Mouse (Mus musculus) mesoderm, embryonic 11.5 days (tissue): ENCODE results near the gene Ino80d.

Experiments used
- DNase-seq: peaks from one replicate; pipeline ENCODE4 v3.0.0-alpha.2; 2012; ENCODE audit warnings: low read depth, low spot score

The Ino80d gene

GRCm38 (mm10) chr1:63107614-63108327, 6.7 kb downstream of the Ino80d start:
- DNase-seq = no peak

- DNase-seq = no peak
Observed at GRCm38 (mm10) chr1:63102758-63103451, 11.6 kb downstream of the Ino80d start.

DNA sequence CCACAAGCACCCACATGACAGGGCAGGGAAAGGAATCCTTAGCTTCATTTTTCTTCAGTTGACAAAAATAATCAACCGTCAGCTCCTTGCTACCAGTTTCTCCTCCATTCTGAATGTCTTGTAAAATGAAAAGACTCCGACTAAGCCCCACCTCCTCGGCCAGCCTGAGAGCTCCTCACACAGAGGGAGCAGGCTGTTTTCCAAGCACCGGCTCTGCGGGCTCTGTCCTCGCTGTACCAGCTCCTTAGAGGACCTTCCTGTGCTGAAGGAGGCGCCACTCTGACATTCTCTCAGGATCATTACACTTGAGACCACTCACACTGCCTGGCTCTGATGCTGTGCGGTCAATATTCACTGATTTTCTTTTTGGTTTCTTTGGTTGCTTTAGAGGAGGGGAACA, 14.3 kb downstream of the Ino80d start:
- DNase-seq = no peak

GRCm38 (mm10) chr1:63098831-63099230, 15.6 kb downstream of the Ino80d start:
- DNase-seq = no peak

- DNase-seq = no peak
Observed at GRCm38 (mm10) chr1:63096071-63096470, 18.4 kb downstream of the Ino80d start.

DNA sequence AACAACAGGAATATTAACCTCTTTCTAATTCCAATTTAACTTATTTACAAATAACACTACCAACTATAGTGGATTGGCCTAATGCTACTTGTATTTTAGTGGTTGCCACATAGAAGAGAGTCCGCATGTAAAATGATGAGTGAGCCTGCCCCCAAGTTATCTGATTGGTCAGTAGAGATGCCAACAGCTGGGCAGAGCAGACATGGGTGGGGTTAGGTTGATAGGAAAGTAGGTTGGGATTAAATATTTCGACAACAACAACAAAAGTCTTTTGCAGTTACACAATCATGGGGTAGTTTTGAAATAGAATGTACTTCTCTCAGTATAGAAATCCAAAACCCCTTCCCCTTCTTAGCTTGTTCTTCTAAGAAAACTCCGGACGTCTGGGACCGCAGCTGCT, 24.7 kb downstream of the Ino80d start:
- no peak for DNase-seq

- peak; percentile 12 for DNase-seq
Observed at GRCm38 (mm10) chr1:63088614-63089013, 25.9 kb downstream of the Ino80d start.

GRCm38 (mm10) chr1:63080277-63080676, 34.2 kb downstream of the Ino80d start:
- DNase-seq = no peak

GRCm38 (mm10) chr1:63076383-63076782, 38.1 kb downstream of the Ino80d start:
- no peak for DNase-seq

DNA sequence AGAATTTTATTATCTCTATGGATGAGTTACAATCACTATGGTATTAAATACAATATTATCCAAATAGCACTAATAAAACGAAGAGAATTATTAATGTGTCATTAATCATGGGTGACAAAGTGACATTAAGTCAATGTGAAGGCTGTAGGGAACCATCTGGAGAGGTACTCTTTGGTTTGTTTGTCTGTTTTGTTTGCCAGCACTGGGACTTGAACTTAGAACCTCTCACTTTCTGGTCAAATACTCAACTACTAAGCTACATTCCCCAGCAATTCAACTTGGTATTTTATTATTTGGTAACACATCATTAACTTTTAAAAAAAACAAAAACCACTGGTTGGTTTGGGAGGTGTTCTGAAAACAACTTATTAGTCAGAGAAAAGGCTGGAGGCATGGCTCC, 43.1 kb downstream of the Ino80d start:
- no peak for DNase-seq

DNA sequence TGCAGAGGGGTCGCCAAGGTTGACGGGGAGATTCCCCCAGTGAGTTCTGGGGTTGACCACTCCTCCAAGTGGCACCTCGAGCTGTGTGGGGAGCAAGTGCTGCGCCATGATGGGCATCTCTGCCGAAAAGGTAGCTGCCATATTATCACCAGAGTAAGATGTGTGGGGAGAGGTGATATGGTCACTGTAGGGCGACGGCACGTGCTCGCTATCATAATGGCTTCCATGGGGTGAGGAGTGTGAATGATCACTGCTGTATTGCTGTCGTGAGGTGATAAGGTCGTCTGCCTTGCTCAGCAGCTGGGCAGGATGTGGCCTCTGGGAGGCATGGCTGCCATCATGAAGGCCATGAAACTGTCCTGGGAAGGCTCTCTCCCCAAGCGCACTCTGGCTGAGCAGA, 56.1 kb downstream of the Ino80d start:
- DNase-seq = no peak

GRCm38 (mm10) chr1:63057849-63058248, 56.6 kb downstream of the Ino80d start:
- DNase-seq = no peak

GRCm38 (mm10) chr1:63057318-63057717, 57.1 kb downstream of the Ino80d start:
- no peak for DNase-seq

GRCm38 (mm10) chr1:63055386-63055785, 59.1 kb downstream of the Ino80d start:
- no peak for DNase-seq

- no peak for DNase-seq
Observed at GRCm38 (mm10) chr1:63050866-63051265, 63.6 kb downstream of the Ino80d start.

- no peak for DNase-seq
Observed at GRCm38 (mm10) chr1:63049977-63050376, 64.5 kb downstream of the Ino80d start.

- DNase-seq = no peak
Observed at GRCm38 (mm10) chr1:63047983-63048382, 66.5 kb downstream of the Ino80d start.

DNA sequence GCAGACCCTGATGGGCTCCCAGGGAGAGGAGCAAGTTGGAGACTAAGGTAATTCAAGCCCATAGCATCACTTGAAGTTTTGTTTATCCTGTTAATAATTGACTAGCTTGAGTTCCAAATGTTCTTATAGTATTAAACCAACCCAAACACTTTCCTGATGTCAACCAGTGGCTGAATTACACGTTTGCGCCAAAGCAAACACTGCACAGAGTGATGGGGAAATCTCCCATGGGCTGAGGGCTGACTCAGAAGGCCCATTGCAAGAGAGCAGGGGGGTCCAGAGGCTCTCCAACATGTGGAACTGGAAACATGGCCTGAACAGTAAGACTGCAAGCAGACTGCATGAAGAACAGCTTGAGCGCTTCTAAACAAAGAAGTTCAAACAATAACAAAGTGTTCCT, 81.5 kb downstream of the Ino80d start:
- DNase-seq = no peak

GRCm38 (mm10) chr1:63019916-63020315, 94.6 kb downstream of the Ino80d start:
- DNase-seq = no peak

- DNase-seq = no peak
Observed at GRCm38 (mm10) chr1:63005013-63005646, 109.3 kb downstream of the Ino80d start.

GRCm38 (mm10) chr1:63001874-63002273, 112.6 kb downstream of the Ino80d start:
- DNase-seq = no peak

- no peak for DNase-seq
Observed at GRCm38 (mm10) chr1:62993348-62993747, 121.1 kb downstream of the Ino80d start.

- no peak for DNase-seq
Observed at GRCm38 (mm10) chr1:62992648-62993047, 121.8 kb downstream of the Ino80d start.
